Mouse (Mus musculus) ES-E14 (cell line): Measurements from ENCODE around the gene Tsc22d3. TPM values are rescaled to one million over a fixed set of nuclear protein-coding genes. Genes with fewer than 3 reads are reported as not detected.
A peak's percentile ranks its signal among the peaks of the same experiment; 100 is the strongest.

Source experiments
- DNase-seq: peaks from one replicate; pipeline ENCODE4 v3.0.0-alpha.2; 2013; ENCODE audit warnings: low read depth, low spot score
- H3K27ac ChIP-seq: 2 replicates; pipeline ENCODE4 v1.5.1; 2012; ENCODE audit warnings: low read depth, mild to moderate bottlenecking, low read length, moderate library complexity, mixed read lengths; ENCODE audit not compliant: poor library complexity, insufficient read depth, severe bottlenecking
- H3K36me3 ChIP-seq: 2 replicates; pipeline ENCODE4 v1.6.1; 2012; ENCODE audit warnings: mild to moderate bottlenecking, low read length, moderate library complexity, mixed read lengths; ENCODE audit not compliant: control insufficient read depth, poor library complexity, insufficient read depth, severe bottlenecking
- H3K4me1 ChIP-seq, 2 experiments: fragments of 150-350 bp in 1 of 2; sonication (generic) in 1 of 2; 2 replicates each; pipeline ENCODE4 v1.6.1; 2012; ENCODE audit warnings: low read length in 2 of 2, mild to moderate bottlenecking in 1 of 2, mixed read lengths in 1 of 2; ENCODE audit not compliant: control insufficient read depth in 2 of 2, insufficient read depth in 2 of 2, poor library complexity in 1 of 2
- H3K4me3 ChIP-seq, 2 experiments: fragments of 150-350 bp in 1 of 2; sonication (generic) in 1 of 2; 2 replicates each; pipeline ENCODE4 v1.5.1; 2012; ENCODE audit warnings: low read length in 2 of 2, low read depth in 1 of 2, mild to moderate bottlenecking in 1 of 2, mixed read lengths in 1 of 2; ENCODE audit not compliant: insufficient read depth in 1 of 2, poor library complexity in 1 of 2, severe bottlenecking in 1 of 2
- H3K9ac ChIP-seq: 2 replicates; pipeline ENCODE4 v1.6.1; 2012; ENCODE audit warnings: low read depth, mild to moderate bottlenecking, low read length, mixed read lengths; ENCODE audit not compliant: poor library complexity, insufficient read depth, severe bottlenecking
- H3K9me3 ChIP-seq: fragments of 150-350 bp; sonication (generic); 2 replicates; pipeline ENCODE4 v1.6.1; 2012; ENCODE audit warnings: low read depth, mild to moderate bottlenecking, low read length; ENCODE audit not compliant: control insufficient read depth, insufficient read depth
- CHD2 ChIP-seq: IDR thresholded peaks from 2 replicates; pipeline ENCODE4 v1.6.1; 2014; ENCODE audit warnings: mild to moderate bottlenecking, low read depth, low read length, inconsistent platforms
- HCFC1 ChIP-seq: IDR thresholded peaks from 2 replicates; pipeline ENCODE4 v1.6.1; 2012; ENCODE audit warnings: low read length, inconsistent platforms, borderline replicate concordance; ENCODE audit not compliant: insufficient read depth
- MAFK ChIP-seq: IDR thresholded peaks from 2 replicates; pipeline ENCODE4 v1.6.1; 2014; ENCODE audit warnings: mild to moderate bottlenecking, low read depth, low read length, inconsistent platforms; ENCODE audit not compliant: insufficient read depth
- ZC3H11A ChIP-seq: IDR thresholded peaks from 2 replicates; pipeline ENCODE4 v1.6.1; 2012; ENCODE audit warnings: low read depth, mild to moderate bottlenecking, inconsistent platforms, low read length, borderline replicate concordance
- ZNF384 ChIP-seq: IDR thresholded peaks from 2 replicates; pipeline ENCODE4 v1.6.1; 2012; ENCODE audit warnings: low read depth, low read length, inconsistent platforms
- in situ Hi-C, 2 experiments: fragments of 600-800 bp; cut with MboI; formaldehyde crosslinking; loops; one replicate each; pipeline ENCODE4 v1.15.1; 2025; ENCODE audit warnings: low sequenced_read_pairs in 2 of 2, inconsistent platforms in 1 of 2; ENCODE audit not compliant: unreplicated experiment in 2 of 2
- total RNA-seq: library from RNA; depleted of rRNA; stranded (reverse); fragments of 300-350 nt; gene quantifications from 2 replicates; pipeline ENCODE4 v1.2.3, GENCODE M21; 2012

Gene Tsc22d3
- total RNA-seq, 1 experiment, result 3.5 TPM

DNA sequence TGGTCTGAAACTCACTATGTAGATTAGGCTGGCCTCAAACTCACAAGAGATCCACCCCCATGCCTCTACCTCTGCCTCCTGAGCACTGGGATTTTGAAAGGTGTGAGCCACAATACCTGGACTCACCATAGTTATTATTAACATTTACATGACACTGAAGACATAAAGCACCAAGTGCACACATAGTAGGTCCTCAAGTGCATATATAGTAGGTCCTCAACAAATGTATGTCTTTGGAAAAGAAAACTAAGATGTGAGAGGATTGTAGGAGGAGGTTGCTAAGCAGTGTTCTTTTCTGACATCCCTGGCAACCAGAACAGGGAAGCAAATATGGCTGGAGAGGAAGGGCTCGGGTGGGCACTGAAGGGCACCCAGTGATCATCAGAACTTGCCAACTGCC, 93.1 kb downstream of the Tsc22d3 start:
- no peak overlapping the region for H3K27ac ChIP-seq
- H3K4me3 ChIP-seq, result no peak overlapping the region
- peaks cover 0 to 5% of the 10 kb centered on the region in 2 experiments; a peak in 1 of 4 replicates for H3K4me1 ChIP-seq
- no peaks in the 10 kb centered on the region for H3K36me3 ChIP-seq
- in situ Hi-C loops, result no loop called here
- no peak overlapping the region for H3K9ac ChIP-seq
- no peak for DNase-seq
- H3K9me3 ChIP-seq, result no peaks in the 10 kb centered on the region
- TF ChIP-seq MAFK (no peak), HCFC1 (no peak), CHD2 (no peak), ZNF384 (no peak), ZC3H11A (no peak)

DNA sequence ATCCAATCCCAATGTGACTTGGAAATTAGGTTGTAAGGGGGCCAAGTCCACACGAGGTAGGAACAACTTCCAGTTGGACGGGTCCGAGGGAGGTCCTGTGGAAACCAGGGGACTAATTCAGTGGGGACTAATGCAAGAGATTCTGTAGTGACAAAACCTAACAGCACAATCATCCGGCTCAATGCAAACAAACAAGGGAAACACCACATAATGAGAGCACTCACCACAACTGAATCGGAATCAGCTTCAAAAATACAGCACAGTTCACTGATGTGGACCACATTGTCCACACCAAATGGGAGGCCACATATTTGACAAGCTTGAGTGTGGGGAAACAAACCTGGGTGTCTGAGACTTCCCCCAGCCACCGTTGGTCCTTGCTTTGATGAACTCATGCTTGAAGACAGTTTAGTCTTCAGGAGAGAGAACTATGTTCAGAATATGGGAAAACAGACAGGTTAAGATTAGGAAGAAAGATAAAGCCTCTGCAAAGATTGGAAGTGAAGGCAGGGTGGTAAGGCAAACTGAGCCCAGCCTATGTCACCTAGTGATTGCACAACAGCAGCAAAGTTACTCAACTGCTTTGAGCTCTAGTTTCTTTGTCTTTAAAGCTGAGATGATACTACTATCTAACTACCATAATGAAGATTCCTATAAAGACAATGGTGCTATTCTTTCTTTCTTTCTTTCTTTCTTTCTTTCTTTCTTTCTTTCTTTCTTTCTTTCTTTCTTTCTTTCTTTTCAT, 93.9 kb downstream of the Tsc22d3 start:
- TF ChIP-seq HCFC1 (no peak), MAFK (no peak), ZC3H11A (no peak), ZNF384 (no peak), CHD2 (no peak)
- no peak for DNase-seq
- Histone ChIP-seq H3K9ac (no peak overlapping the region), H3K4me1 (peaks cover 0 to 5% of the 10 kb centered on the region in 2 experiments; a peak in 1 of 4 replicates), H3K27ac (no peak overlapping the region), H3K9me3 (no peaks in the 10 kb centered on the region), H3K4me3 (no peak overlapping the region), H3K36me3 (no peaks in the 10 kb centered on the region)
- in situ Hi-C loops, result no loop called here

DNA sequence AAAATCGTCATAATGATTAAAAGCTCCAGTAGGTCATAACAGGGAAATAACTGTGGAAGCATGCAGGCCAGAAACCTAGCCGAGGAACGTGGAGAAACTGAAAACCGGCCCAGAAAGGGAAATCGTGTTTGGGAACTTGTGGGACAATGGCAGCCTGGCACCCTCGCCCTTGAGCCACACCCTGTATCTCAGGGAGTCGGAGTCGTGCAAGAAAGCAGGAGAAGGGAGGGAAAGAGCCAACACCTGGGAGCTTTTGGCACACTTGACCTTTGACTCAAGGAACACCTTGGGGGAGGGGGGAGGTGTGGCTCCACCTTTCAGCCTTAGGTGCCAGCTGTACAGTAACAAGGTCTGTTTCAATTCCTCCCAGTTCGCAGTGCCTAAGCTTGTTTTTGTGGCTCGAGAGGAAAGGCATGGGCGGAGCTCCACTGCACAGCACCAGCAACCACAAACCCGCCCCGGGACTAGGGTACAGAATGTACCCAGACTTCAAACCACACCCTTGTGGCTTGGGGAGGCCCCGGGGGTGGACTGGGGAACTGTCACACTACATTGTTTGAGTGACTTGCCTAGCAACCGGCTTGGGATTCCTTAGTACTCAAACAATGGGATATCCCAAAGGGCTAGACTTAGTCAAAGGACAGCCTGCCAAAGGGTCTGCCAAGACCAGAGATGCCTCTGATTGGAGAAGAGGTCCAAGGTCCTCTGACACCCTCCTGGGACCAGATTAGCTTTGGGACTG, 94.8 kb downstream of the Tsc22d3 start:
- H3K9ac ChIP-seq, result peak overlapping the region; percentile 12; the same call in 1 of the 2 replicates
- H3K36me3 ChIP-seq, result no peaks in the 10 kb centered on the region
- in situ Hi-C loops, result no loop called here
- DNase-seq, result no peak
- no peaks in the 10 kb centered on the region for H3K9me3 ChIP-seq
- H3K27ac ChIP-seq, result no peak overlapping the region
- H3K4me1 ChIP-seq, result peaks cover 0 to 5% of the 10 kb centered on the region in 2 experiments; a peak in 1 of 4 replicates
- TF ChIP-seq MAFK, result no peak
- no peak for TF ChIP-seq ZNF384
- no peak for TF ChIP-seq CHD2
- no peak for TF ChIP-seq HCFC1
- TF ChIP-seq ZC3H11A, result no peak
- H3K4me3 ChIP-seq, result no peak overlapping the region

DNA sequence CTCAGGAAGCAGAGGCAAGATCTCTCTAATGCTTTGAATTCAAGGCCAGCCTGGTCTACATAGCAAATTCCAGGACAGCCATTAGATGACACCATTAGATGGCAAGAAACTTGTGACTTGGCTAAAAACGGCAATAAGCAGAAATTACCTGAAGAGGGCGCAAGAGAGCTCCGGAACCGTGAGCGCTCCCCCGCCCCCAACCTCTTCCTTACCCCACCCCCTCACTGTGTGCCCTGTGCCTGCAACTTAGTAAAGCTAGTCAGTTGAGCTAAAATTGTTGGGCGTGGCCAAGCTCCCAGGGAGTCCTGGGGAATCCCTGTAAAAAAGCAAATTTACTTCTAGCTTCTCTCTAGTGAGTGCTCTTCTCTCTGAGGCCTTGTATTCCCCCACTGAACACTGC, 96.6 kb downstream of the Tsc22d3 start:
- H3K4me3 ChIP-seq, result no peak overlapping the region
- no peak for DNase-seq
- H3K4me1 ChIP-seq, result peaks cover 0 to 5% of the 10 kb centered on the region in 2 experiments; a peak in 1 of 4 replicates
- H3K9ac ChIP-seq, result no peak overlapping the region
- TF ChIP-seq ZC3H11A (no peak), CHD2 (no peak), ZNF384 (no peak), HCFC1 (no peak), MAFK (0 out of 2 replicates have a peak, but pooled peaks have one; percentile 36)
- no peaks in the 10 kb centered on the region for H3K36me3 ChIP-seq
- in situ Hi-C loops, result no loop called here
- no peak overlapping the region for H3K27ac ChIP-seq
- no peaks in the 10 kb centered on the region for H3K9me3 ChIP-seq
